Comparison of ENCODE assay signal across 24 mouse cellular contexts in the genomic region with DNA sequence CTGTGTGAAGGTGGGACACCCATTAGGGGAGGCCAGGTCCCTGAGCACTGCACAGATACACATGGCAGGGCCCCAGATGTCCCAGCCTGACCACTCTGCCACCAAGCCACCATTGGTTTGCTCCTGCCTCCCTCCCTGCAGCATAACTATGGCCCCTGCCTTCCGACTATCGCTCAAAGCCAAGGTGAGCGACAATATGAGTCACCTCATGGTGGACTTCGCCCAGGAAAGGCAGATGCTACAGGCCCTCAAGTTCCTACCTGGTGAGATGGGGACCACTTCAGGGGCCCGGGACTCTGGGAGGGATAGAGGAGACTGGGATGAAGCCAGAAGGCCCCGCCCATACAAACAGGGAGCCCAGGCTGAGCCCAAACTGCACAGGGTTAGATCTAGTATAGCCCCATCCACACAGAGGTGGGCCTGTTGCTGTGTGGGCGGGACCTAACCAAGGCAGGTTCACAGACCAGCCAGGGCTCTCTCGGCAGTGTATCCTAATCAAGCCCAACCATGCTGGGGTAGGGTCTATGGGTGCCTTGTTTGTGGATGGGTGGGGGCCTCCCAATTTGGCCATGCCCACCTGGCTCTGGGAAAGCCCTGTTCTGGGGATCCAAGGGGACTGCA. TPM values are rescaled to one million over a fixed set of nuclear protein-coding genes. Genes with fewer than 3 reads are reported as not detected.
DNase-seq lines count a peak whose midpoint lies in the region; ATAC-seq and TF ChIP-seq lines count a peak whose summit lies in the region.
"Had no signal": no experiment of that assay in that cellular context is flagged by ENCODE, and none has a peak within 500 bp of the region (broad histone marks: within the 10 kb centered on the region; RNA-seq: fewer than 3 reads in every experiment).

No protein-coding gene starts in this region.

- H3K4me2 ChIP-seq in limb, embryonic 12.5 days: no peak overlapping the region
- H3K4me2 ChIP-seq in embryonic facial prominence, embryonic 13.5 days: no peak overlapping the region
- H3K4me2 ChIP-seq in stomach, embryonic 14.5 days (replicated peaks; ENCODE audit: low read depth, low read length): no peak overlapping the region
- H3K4me2 ChIP-seq: forebrain, embryonic 12.5 days; heart, embryonic 13.5 days had no signal

- peaks cover 54% of the 10 kb centered on the region for H3K36me3 ChIP-seq in limb, embryonic 12.5 days
- peaks cover 20% of the 10 kb centered on the region for H3K36me3 ChIP-seq in limb, embryonic 10.5 days
- H3K36me3 ChIP-seq in embryonic facial prominence, embryonic 13.5 days: peaks cover 45% of the 10 kb centered on the region
- H3K36me3 ChIP-seq in stomach, embryonic 14.5 days (ENCODE audit: control insufficient read depth, insufficient read depth, low read length): no peaks in the 10 kb centered on the region
- no peaks in the 10 kb centered on the region for H3K36me3 ChIP-seq in thymus, adult 2 months (ENCODE audit: control insufficient read depth, insufficient read depth, low read length)
- H3K36me3 ChIP-seq: heart, embryonic 13.5 days had no signal

- no peak for TF ChIP-seq POLR2A in thymus, adult 2 months (IDR thresholded peaks at IDR 0.05; ENCODE audit: control insufficient read depth, extremely low read depth, insufficient read depth, low read length, poor library complexity)

- DNase-seq in limb, embryonic 10.5 days (ENCODE audit: low spot score): no peak
- peak; percentile 41 for DNase-seq in R1 (ENCODE audit: low read depth, low spot score)
- DNase-seq in thymus, adult 2 months: no peak
- DNase-seq in ovary, postnatal 36 days (ENCODE audit: low spot score): no peak
- DNase-seq: adrenal gland, postnatal 10 days; cerebellum, adult 11 months; cerebellum, postnatal 10 days; heart, postnatal 4 days; kidney, adult 9 months; kidney, postnatal 4 days; layer of hippocampus, adult 9-11 months; lung, adult 2 months; lung, postnatal 4 days; right cerebral cortex, adult 18-20 months had no signal

- no peak overlapping the region for H3K9ac ChIP-seq in limb, embryonic 12.5 days (replicated peaks)
- H3K9ac ChIP-seq in embryonic facial prominence, embryonic 13.5 days: no peak overlapping the region
- no peak overlapping the region for H3K9ac ChIP-seq in stomach, embryonic 14.5 days (replicated peaks; ENCODE audit: low read depth, low read length)
- H3K9ac ChIP-seq: forebrain, embryonic 12.5 days; heart, embryonic 13.5 days had no signal

- 79% methylated on average over 8 of the region's 8 CpGs for WGBS in limb, embryonic 12.5 days
- WGBS in limb, embryonic 10.5 days: 79% methylated on average over 8 of the region's 8 CpGs
- 78% methylated on average over 8 of the region's 8 CpGs for WGBS in embryonic facial prominence, embryonic 13.5 days
- 81% methylated on average over 8 of the region's 8 CpGs for WGBS in stomach, embryonic 14.5 days
- WGBS in thymus, adult 2 months: 90% methylated on average over 8 of the region's 8 CpGs

- H3K9me3 ChIP-seq in limb, embryonic 12.5 days: no peaks in the 10 kb centered on the region
- H3K9me3 ChIP-seq in limb, embryonic 10.5 days (replicated peaks): no peaks in the 10 kb centered on the region
- no peaks in the 10 kb centered on the region for H3K9me3 ChIP-seq in embryonic facial prominence, embryonic 13.5 days
- H3K9me3 ChIP-seq in stomach, embryonic 14.5 days (ENCODE audit: control insufficient read depth, low read depth, low read length): no peaks in the 10 kb centered on the region
- H3K9me3 ChIP-seq: forebrain, embryonic 12.5 days; heart, embryonic 13.5 days; midbrain, embryonic 10.5 days had no signal

- no peak overlapping the region for H3K27ac ChIP-seq in limb, embryonic 12.5 days
- H3K27ac ChIP-seq in limb, embryonic 10.5 days: no peak overlapping the region
- H3K27ac ChIP-seq in embryonic facial prominence, embryonic 13.5 days: no peak overlapping the region
- no peak overlapping the region for H3K27ac ChIP-seq in stomach, embryonic 14.5 days (ENCODE audit: low read length)
- H3K27ac ChIP-seq in thymus, adult 2 months (ENCODE audit: control insufficient read depth, insufficient read depth, low read length): no peak overlapping the region
- H3K27ac ChIP-seq: forebrain, embryonic 12.5 days; heart, embryonic 13.5 days; left cerebral cortex, adult 2 months; midbrain, embryonic 10.5 days had no signal

- no peaks in the 10 kb centered on the region for H3K27me3 ChIP-seq in limb, embryonic 12.5 days
- H3K27me3 ChIP-seq in limb, embryonic 10.5 days (ENCODE audit: low read depth, poor library complexity, severe bottlenecking): 0 out of 2 replicates have a peak, but pooled peaks cover 2% of the 10 kb centered on the region
- no peaks in the 10 kb centered on the region for H3K27me3 ChIP-seq in embryonic facial prominence, embryonic 13.5 days
- H3K27me3 ChIP-seq in stomach, embryonic 14.5 days (ENCODE audit: control insufficient read depth, insufficient read depth, low read length): no peaks in the 10 kb centered on the region
- no peaks in the 10 kb centered on the region; the same call in 1 of the 2 replicates for H3K27me3 ChIP-seq in thymus, adult 2 months (ENCODE audit: control insufficient read depth, insufficient read depth, low read length)
- H3K27me3 ChIP-seq: forebrain, embryonic 12.5 days had no signal

- no peak for TF ChIP-seq CTCF in thymus, adult 2 months (IDR thresholded peaks at IDR 0.05; ENCODE audit: borderline replicate concordance, control insufficient read depth, extremely low read depth, insufficient read depth, low read length, poor library complexity)

- H3K4me1 ChIP-seq in limb, embryonic 12.5 days (replicated peaks): peaks cover 9% of the 10 kb centered on the region
- peaks cover 12% of the 10 kb centered on the region for H3K4me1 ChIP-seq in limb, embryonic 10.5 days
- H3K4me1 ChIP-seq in embryonic facial prominence, embryonic 13.5 days: peaks cover 9% of the 10 kb centered on the region; the same call in 1 of the 2 replicates
- H3K4me1 ChIP-seq in stomach, embryonic 14.5 days (ENCODE audit: control insufficient read depth, insufficient read depth, low read length): no peaks in the 10 kb centered on the region; the same call in 1 of the 2 replicates
- H3K4me1 ChIP-seq in thymus, adult 2 months (replicated peaks; ENCODE audit: control insufficient read depth, insufficient read depth, low read length): peaks cover 18% of the 10 kb centered on the region; the same call in 1 of the 2 replicates

- no peak overlapping the region for H3K4me3 ChIP-seq in limb, embryonic 12.5 days (replicated peaks)
- H3K4me3 ChIP-seq in limb, embryonic 10.5 days: no peak overlapping the region
- no peak overlapping the region for H3K4me3 ChIP-seq in embryonic facial prominence, embryonic 13.5 days
- H3K4me3 ChIP-seq in stomach, embryonic 14.5 days (ENCODE audit: low read depth, low read length): no peak overlapping the region
- no peak overlapping the region for H3K4me3 ChIP-seq in thymus, adult 2 months (ENCODE audit: control insufficient read depth, insufficient read depth, low read length)
- H3K4me3 ChIP-seq: forebrain, embryonic 12.5 days; heart, embryonic 13.5 days; left cerebral cortex, adult 2 months; midbrain, embryonic 10.5 days had no signal

- 0 out of 2 replicates have a peak, but pooled peaks have one; percentile 4 for ATAC-seq in limb, embryonic 12.5 days (ENCODE audit: insufficient number of reproducible peaks, insufficient read depth, low FRiP score, low TSS enrichment, low read depth)
- ATAC-seq in embryonic facial prominence, embryonic 13.5 days (ENCODE audit: insufficient number of reproducible peaks, insufficient read depth, low FRiP score, low TSS enrichment, low read depth): peak; percentile 17; the same call in 1 of the 2 replicates
- 0 out of 2 replicates have a peak, but pooled peaks have one; percentile 20 for ATAC-seq in stomach, embryonic 14.5 days (ENCODE audit: insufficient number of reproducible peaks, insufficient read depth, low FRiP score, low read depth)
- ATAC-seq: activated CD4-positive, CD25-positive, alpha-beta regulatory T cell, adult 4 months; hindbrain, embryonic 16.5 days had no signal

RNA-seq across cellular contexts. Expression of a gene that starts 4.1 kb away (rescaled TPM):
- 42.4 and 43.2 TPM in 2 replicates for polyA plus RNA-seq in limb, embryonic 12.5 days (2016; fragmentation: Nextera tagmentation; extraction: Ambion mirVana)
- 44.0 and 56.6 TPM in 2 replicates for polyA plus RNA-seq in limb, embryonic 10.5 days (2016; fragmentation: Nextera tagmentation; extraction: Ambion mirVana)
- polyA plus RNA-seq in embryonic facial prominence, embryonic 13.5 days (2015; fragmentation: Nextera tagmentation; extraction: Ambion mirVana): 31.9 and 40.5 TPM in 2 replicates
- 13.7 and 17.6 TPM in 2 replicates for polyA plus RNA-seq in stomach, embryonic 14.5 days (2014; fragmentation: Nextera tagmentation; extraction: Ambion mirVana)
- 0.26 and 0.62 TPM in 2 replicates for polyA plus RNA-seq in thymus, adult 2 months (2012; rRNA removed)
- polyA plus RNA-seq: activated CD4-positive, CD25-positive, alpha-beta regulatory T cell, adult 4 months had no signal

RNA-seq across cellular contexts. Expression of a gene that starts 15.0 kb away (rescaled TPM):
- polyA plus RNA-seq in limb, embryonic 12.5 days (2016; fragmentation: Nextera tagmentation; extraction: Ambion mirVana): 7.2 and 9.2 TPM in 2 replicates
- polyA plus RNA-seq in limb, embryonic 10.5 days (2016; fragmentation: Nextera tagmentation; extraction: Ambion mirVana): 6.4 and 7.3 TPM in 2 replicates
- 10.2 TPM in 2 replicates for polyA plus RNA-seq in embryonic facial prominence, embryonic 13.5 days (2015; fragmentation: Nextera tagmentation; extraction: Ambion mirVana)
- polyA plus RNA-seq in stomach, embryonic 14.5 days (2014; fragmentation: Nextera tagmentation; extraction: Ambion mirVana): 19.7 and 23.8 TPM in 2 replicates
- 16.4 and 22.2 TPM in 2 replicates for polyA plus RNA-seq in thymus, adult 2 months (2012; rRNA removed)

RNA-seq across cellular contexts. Expression of a gene that starts 15.1 kb away (rescaled TPM):
- 165 and 169 TPM in 2 replicates for polyA plus RNA-seq in limb, embryonic 12.5 days (2016; fragmentation: Nextera tagmentation; extraction: Ambion mirVana)
- 115 and 130 TPM in 2 replicates for polyA plus RNA-seq in limb, embryonic 10.5 days (2016; fragmentation: Nextera tagmentation; extraction: Ambion mirVana)
- 132 and 134 TPM in 2 replicates for polyA plus RNA-seq in embryonic facial prominence, embryonic 13.5 days (2015; fragmentation: Nextera tagmentation; extraction: Ambion mirVana)
- 97.9 and 102 TPM in 2 replicates for polyA plus RNA-seq in stomach, embryonic 14.5 days (2014; fragmentation: Nextera tagmentation; extraction: Ambion mirVana)
- polyA plus RNA-seq in thymus, adult 2 months (2012; rRNA removed): 180 and 188 TPM in 2 replicates

RNA-seq across cellular contexts. Expression of a gene that starts 20.1 kb away (rescaled TPM):
- polyA plus RNA-seq in limb, embryonic 12.5 days (2016; fragmentation: Nextera tagmentation; extraction: Ambion mirVana): 52.6 and 54.1 TPM in 2 replicates
- polyA plus RNA-seq in limb, embryonic 10.5 days (2016; fragmentation: Nextera tagmentation; extraction: Ambion mirVana): 23.6 and 39.7 TPM in 2 replicates
- 35.2 and 35.5 TPM in 2 replicates for polyA plus RNA-seq in embryonic facial prominence, embryonic 13.5 days (2015; fragmentation: Nextera tagmentation; extraction: Ambion mirVana)
- polyA plus RNA-seq in stomach, embryonic 14.5 days (2014; fragmentation: Nextera tagmentation; extraction: Ambion mirVana): 12.1 and 16.6 TPM in 2 replicates
- polyA plus RNA-seq in thymus, adult 2 months (2012; rRNA removed): 0.59 and 1.9 TPM in 2 replicates
- polyA plus RNA-seq: activated CD4-positive, CD25-positive, alpha-beta regulatory T cell, adult 4 months; C2C12 had no signal

RNA-seq across cellular contexts. Expression of a gene that starts 31.5 kb away (rescaled TPM):
- 24.6 and 26.6 TPM in 2 replicates for polyA plus RNA-seq in limb, embryonic 12.5 days (2016; fragmentation: Nextera tagmentation; extraction: Ambion mirVana)
- polyA plus RNA-seq in limb, embryonic 10.5 days (2016; fragmentation: Nextera tagmentation; extraction: Ambion mirVana): 27.7 and 28.5 TPM in 2 replicates
- polyA plus RNA-seq in embryonic facial prominence, embryonic 13.5 days (2015; fragmentation: Nextera tagmentation; extraction: Ambion mirVana): 27.0 and 29.5 TPM in 2 replicates
- polyA plus RNA-seq in stomach, embryonic 14.5 days (2014; fragmentation: Nextera tagmentation; extraction: Ambion mirVana): 20.8 and 21.8 TPM in 2 replicates
- 16.9 and 17.3 TPM in 2 replicates for polyA plus RNA-seq in thymus, adult 2 months (2012; rRNA removed)
